Mouse (Mus musculus) olfactory bulb, adult 2 months (tissue): ENCODE measurements around the gene Mrpl12. TPM values are rescaled to one million over a fixed set of nuclear protein-coding genes. Genes with fewer than 3 reads are reported as not detected.
"Not testable (repeated sequence)": the region's sequence is repeated elsewhere in the genome, so short reads cannot be mapped to it uniquely, and the experiment has no call there.

Experiments
- H3K27ac ChIP-seq: fragments of 200-500 bp; 2 replicates; pipeline ENCODE4 v1.5.1; 2012; ENCODE audit warnings: low read depth, low read length; ENCODE audit not compliant: insufficient read depth
- H3K4me1 ChIP-seq: fragments of 200-500 bp; 2 replicates; pipeline ENCODE4 v1.6.1; 2012; ENCODE audit warnings: low read length; ENCODE audit not compliant: control insufficient read depth, insufficient read depth
- H3K4me3 ChIP-seq: fragments of 200-500 bp; 2 replicates; pipeline ENCODE4 v1.5.1; 2012; ENCODE audit warnings: mild to moderate bottlenecking, low read depth, low read length, moderate library complexity; ENCODE audit not compliant: insufficient read depth
- CTCF ChIP-seq: fragments of 200-500 bp; IDR thresholded peaks from 2 replicates; pipeline ENCODE4 v1.5.1; 2012; ENCODE audit warnings: low read depth, mild to moderate bottlenecking, low read length, moderate library complexity; ENCODE audit not compliant: insufficient read depth
- POLR2A ChIP-seq: fragments of 200-500 bp; IDR thresholded peaks from 2 replicates; pipeline ENCODE4 v1.6.1; 2012; ENCODE audit warnings: mild to moderate bottlenecking, low read depth, low read length, moderate library complexity; ENCODE audit not compliant: insufficient read depth
- WGBS: fragments of 180-500 bp; shearing (Covaris S2); methylation state at CpG from one replicate; pipeline ENCODE4 v1.1.7; 2018; 5-methylcytosine and 5-hydroxymethylcytosine counted together
- polyA plus RNA-seq: library from polyadenylated mRNA; stranded (reverse); fragments of >200 nt; gene quantifications from 2 replicates; pipeline ENCODE4 v1.2.4, GENCODE M21; 2012; ENCODE audit warnings: low replicate concordance; ENCODE audit not compliant: missing spikeins, insufficient read depth, insufficient read length

Mrpl12 gene
- polyA plus RNA-seq, 1 experiment: not detected

- Histone ChIP-seq H3K4me1 (peaks cover 6% of the 10 kb centered on the region), H3K27ac (no peak overlapping the region), H3K4me3 (no peak overlapping the region)
- 45% methylated on average over 6 of the region's 6 CpGs for WGBS
- TF ChIP-seq CTCF: no peak
- no peak for TF ChIP-seq POLR2A
Measured at GRCm38 (mm10) chr11:120512790-120513453, 28.5 kb downstream of the Mrpl12 start.

- peaks cover 12% of the 10 kb centered on the region for H3K4me1 ChIP-seq
- H3K4me3 ChIP-seq, H3K27ac ChIP-seq: not testable (repeated sequence)
- 92% methylated on average over 2 of the region's 2 CpGs for WGBS
Measured at GRCm38 (mm10) chr11:120514262-120514661, 29.8 kb downstream of the Mrpl12 start.

- no peak for TF ChIP-seq POLR2A
- TF ChIP-seq CTCF: peak; percentile 89
Measured at GRCm38 (mm10) chr11:120515611-120516010, 31.2 kb downstream of the Mrpl12 start.

GRCm38 (mm10) chr11:120517147-120517546 lies 32.7 kb downstream of the Mrpl12 start:
- TF ChIP-seq CTCF (no peak), POLR2A (no peak)
- Histone ChIP-seq H3K27ac (no peak overlapping the region), H3K4me3 (no peak overlapping the region), H3K4me1 (peaks cover 6% of the 10 kb centered on the region)
- 86% methylated on average over 4 of the region's 4 CpGs for WGBS

More at GRCm38 (mm10) chr11:120515611-120516010, 31.2 kb downstream of the Mrpl12 start:
- peaks cover 9% of the 10 kb centered on the region for H3K4me1 ChIP-seq
- H3K27ac ChIP-seq: no peak overlapping the region
- 16% methylated on average over 17 of the region's 17 CpGs for WGBS
- no peak overlapping the region for H3K4me3 ChIP-seq

GRCm38 (mm10) chr11:120518027-120518426 lies 33.6 kb downstream of the Mrpl12 start:
- TF ChIP-seq POLR2A (no peak), CTCF (no peak)
- 39% methylated on average over 6 of the region's 6 CpGs for WGBS
- Histone ChIP-seq H3K4me1 (peaks cover 6% of the 10 kb centered on the region), H3K27ac (no peak overlapping the region), H3K4me3 (no peak overlapping the region)

GRCm38 (mm10) chr11:120518558-120518957 lies 34.1 kb downstream of the Mrpl12 start:
- peaks cover 6% of the 10 kb centered on the region for H3K4me1 ChIP-seq
- no peak for TF ChIP-seq CTCF
- TF ChIP-seq POLR2A: no peak
- 67% methylated on average over 6 of the region's 6 CpGs for WGBS

GRCm38 (mm10) chr11:120519738-120520137 lies 35.3 kb downstream of the Mrpl12 start:
- no peak overlapping the region for H3K27ac ChIP-seq
- WGBS: 34% methylated on average over 9 of the region's 9 CpGs
- TF ChIP-seq CTCF (no peak), POLR2A (no peak)
- no peak overlapping the region for H3K4me3 ChIP-seq
- H3K4me1 ChIP-seq: peaks cover 6% of the 10 kb centered on the region

More at GRCm38 (mm10) chr11:120518558-120518957, 34.1 kb downstream of the Mrpl12 start:
- H3K4me3 ChIP-seq: no peak overlapping the region
- no peak overlapping the region for H3K27ac ChIP-seq

GRCm38 (mm10) chr11:120520498-120520897 lies 36.1 kb downstream of the Mrpl12 start:
- TF ChIP-seq POLR2A (no peak), CTCF (no peak)
- H3K27ac ChIP-seq: no peak overlapping the region
- WGBS: 89% methylated on average over 9 of the region's 9 CpGs
- peaks cover 6% of the 10 kb centered on the region for H3K4me1 ChIP-seq
- no peak overlapping the region for H3K4me3 ChIP-seq

- TF ChIP-seq POLR2A (no peak), CTCF (no peak)
- Histone ChIP-seq H3K27ac (no peak overlapping the region), H3K4me1 (peaks cover 6% of the 10 kb centered on the region), H3K4me3 (no peak overlapping the region)
- 82% methylated on average over 5 of the region's 5 CpGs for WGBS
Measured at GRCm38 (mm10) chr11:120520967-120521540, 36.6 kb downstream of the Mrpl12 start.

- peaks cover 6% of the 10 kb centered on the region for H3K4me1 ChIP-seq
- TF ChIP-seq CTCF (no peak), POLR2A (no peak)
- H3K27ac ChIP-seq: no peak overlapping the region
- H3K4me3 ChIP-seq: no peak overlapping the region
- WGBS: 85% methylated on average over 8 of the region's 8 CpGs
Measured at GRCm38 (mm10) chr11:120522581-120522980, 38.2 kb downstream of the Mrpl12 start.
